Mouse (Mus musculus) neural tube, embryonic 13.5 days (tissue): ENCODE measurements at regions not wholly inside any gene's neighbourhood (a gene's known extent, or its start where the extent isn't known, plus 50 kb on each side); places are given as distances from the start of the nearest gene placed in this dataset.

Experiments
- ATAC-seq: fragments of 200-750 bp; cut with Nextera tagmentation; 2 replicates; pipeline ENCODE4 v1.8.0; 2017; ENCODE audit warnings: low read depth, mild to moderate bottlenecking, moderate TSS enrichment, moderate library complexity
- H3K27ac ChIP-seq: fragments of 300-500 bp; sonication (generic); replicated peaks from 2 replicates; pipeline ENCODE4 v1.5.1; 2015; ENCODE audit warnings: moderate library complexity, mild to moderate bottlenecking, inconsistent platforms
- H3K27me3 ChIP-seq: fragments of 300-500 bp; sonication (generic); 2 replicates; pipeline ENCODE4 v1.6.1; 2015; ENCODE audit warnings: mild to moderate bottlenecking, inconsistent platforms
- H3K36me3 ChIP-seq: fragments of 300-500 bp; sonication (generic); 2 replicates; pipeline ENCODE4 v1.6.1; 2015; ENCODE audit warnings: mild to moderate bottlenecking, inconsistent platforms
- H3K4me1 ChIP-seq: fragments of 300-500 bp; sonication (generic); replicated peaks from 2 replicates; pipeline ENCODE4 v1.6.1; 2015; ENCODE audit warnings: inconsistent platforms
- H3K4me2 ChIP-seq: fragments of 300-500 bp; sonication (generic); 2 replicates; pipeline ENCODE4 v1.6.1; 2015; ENCODE audit warnings: inconsistent platforms, mild to moderate bottlenecking, moderate library complexity
- H3K4me3 ChIP-seq: fragments of 300-500 bp; sonication (generic); 2 replicates; pipeline ENCODE4 v1.5.1; 2015; ENCODE audit warnings: mild to moderate bottlenecking, inconsistent platforms
- H3K9ac ChIP-seq: fragments of 300-500 bp; sonication (generic); 2 replicates; pipeline ENCODE4 v1.6.1; 2015; ENCODE audit warnings: moderate library complexity, mild to moderate bottlenecking, inconsistent platforms
- H3K9me3 ChIP-seq: fragments of 300-500 bp; sonication (generic); 2 replicates; pipeline ENCODE4 v1.6.1; 2016; ENCODE audit warnings: inconsistent platforms
- WGBS: fragments of 180-500 bp; shearing (Covaris S2); methylation state at CpG from one replicate; pipeline ENCODE4 v1.1.7; 2015; 5-methylcytosine and 5-hydroxymethylcytosine counted together

DNA sequence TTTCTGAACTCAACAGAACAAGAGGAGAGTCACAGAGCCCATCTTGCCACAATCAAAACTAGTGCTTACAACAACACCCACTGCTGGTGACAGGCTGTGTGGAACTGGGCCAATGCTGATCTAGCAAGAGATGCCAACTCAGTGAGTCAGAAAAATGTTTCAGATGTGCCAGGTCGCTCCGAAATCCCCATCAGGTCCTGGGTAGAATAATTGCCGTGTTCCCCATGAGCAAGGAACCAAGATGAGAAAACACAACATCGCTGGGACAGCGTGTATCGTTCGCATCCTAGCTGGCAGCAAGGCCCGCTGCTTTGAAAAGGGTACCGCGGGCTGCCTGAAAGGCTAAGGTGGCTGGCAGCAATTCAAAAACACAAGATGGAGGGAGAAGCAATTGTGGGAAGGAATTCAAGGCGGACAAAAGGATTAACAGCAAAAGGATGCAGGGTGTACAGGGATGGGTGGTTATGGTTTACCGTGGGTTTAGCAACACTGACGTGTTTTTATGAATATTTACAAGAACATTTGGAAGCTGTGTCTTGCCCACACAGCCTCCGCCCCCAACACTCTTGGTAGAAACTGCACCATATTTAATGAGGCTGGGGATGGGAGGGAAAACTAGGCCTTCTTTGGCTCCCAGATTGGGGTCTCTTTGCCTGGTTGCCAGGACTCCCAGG, 229.7 kb upstream of the G2e3 start:
- 80% methylated on average over 14 of the region's 14 CpGs for WGBS

DNA sequence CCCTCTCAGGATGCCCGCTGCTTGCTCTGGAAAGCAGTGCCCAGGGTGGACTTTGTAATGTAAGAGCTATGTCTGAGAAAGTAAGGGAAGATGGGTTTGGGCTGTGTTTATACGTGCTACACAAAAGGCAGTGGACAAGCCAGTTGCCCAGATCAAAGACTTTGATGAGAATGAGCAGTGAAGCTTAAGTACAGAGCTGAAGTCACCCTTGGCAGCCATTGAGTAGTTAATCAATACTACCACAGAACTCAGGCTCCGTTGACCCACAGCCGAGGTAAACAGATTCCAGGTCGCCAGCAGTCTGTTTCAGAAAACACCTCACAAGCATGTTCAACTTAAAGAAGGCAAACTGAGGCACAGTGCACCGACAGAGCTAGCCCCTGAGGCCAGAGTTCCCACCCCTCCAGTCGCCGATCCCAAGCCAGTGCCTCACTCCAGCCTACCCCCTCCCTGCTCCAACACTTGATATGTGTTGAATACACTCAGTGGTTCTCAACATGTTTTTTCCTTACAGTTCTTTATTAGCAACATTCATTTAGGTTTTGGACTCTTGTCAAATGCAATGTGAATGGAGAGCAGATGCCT, 230.3 kb upstream of the G2e3 start:
- Histone ChIP-seq H3K27me3 (no peaks in the 10 kb centered on the region), H3K9me3 (no peaks in the 10 kb centered on the region), H3K27ac (no peak overlapping the region), H3K4me3 (no peak overlapping the region), H3K4me1 (no peaks in the 10 kb centered on the region), H3K9ac (no peak overlapping the region), H3K36me3 (no peaks in the 10 kb centered on the region), H3K4me2 (no peak overlapping the region)
- ATAC-seq = peak; percentile 82
- 71% methylated on average over 8 of the region's 8 CpGs for WGBS

More for the DNA sequence above, 229.7 kb upstream of the G2e3 start:
- Histone ChIP-seq H3K4me1 (no peaks in the 10 kb centered on the region), H3K9me3 (no peaks in the 10 kb centered on the region), H3K4me3 (no peak overlapping the region), H3K27ac (0 out of 2 replicates have a peak overlapping the region, but pooled peaks have one; percentile 9), H3K36me3 (no peaks in the 10 kb centered on the region), H3K9ac (no peak overlapping the region), H3K4me2 (no peak overlapping the region), H3K27me3 (no peaks in the 10 kb centered on the region)
- peak; percentile 84 for ATAC-seq

DNA sequence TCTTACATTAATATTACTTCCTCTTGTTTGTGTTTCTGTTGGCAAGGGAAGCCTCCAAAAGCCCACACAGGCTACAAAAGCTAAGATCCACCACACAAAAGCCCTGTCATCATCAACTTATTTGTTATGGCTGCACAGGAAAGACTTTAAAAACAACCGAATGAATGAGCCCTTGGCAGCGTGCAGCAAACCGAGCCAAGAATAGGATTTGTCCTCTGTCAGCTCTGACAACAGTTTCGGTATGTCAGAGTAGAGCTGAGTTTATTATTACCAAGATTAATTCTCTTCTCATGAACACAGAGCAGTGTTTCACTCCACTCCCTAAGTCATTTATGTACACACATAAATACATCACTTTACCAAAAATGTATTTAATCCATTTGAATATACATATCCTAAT, 236.1 kb upstream of the G2e3 start:
- Histone ChIP-seq H3K4me2 (no peak overlapping the region), H3K27ac (no peak overlapping the region), H3K36me3 (no peaks in the 10 kb centered on the region), H3K4me3 (no peak overlapping the region), H3K9me3 (no peaks in the 10 kb centered on the region), H3K27me3 (no peaks in the 10 kb centered on the region), H3K9ac (no peak overlapping the region), H3K4me1 (no peaks in the 10 kb centered on the region)
- no peak for ATAC-seq
- WGBS = 62% methylated on average over 4 of the region's 4 CpGs

DNA sequence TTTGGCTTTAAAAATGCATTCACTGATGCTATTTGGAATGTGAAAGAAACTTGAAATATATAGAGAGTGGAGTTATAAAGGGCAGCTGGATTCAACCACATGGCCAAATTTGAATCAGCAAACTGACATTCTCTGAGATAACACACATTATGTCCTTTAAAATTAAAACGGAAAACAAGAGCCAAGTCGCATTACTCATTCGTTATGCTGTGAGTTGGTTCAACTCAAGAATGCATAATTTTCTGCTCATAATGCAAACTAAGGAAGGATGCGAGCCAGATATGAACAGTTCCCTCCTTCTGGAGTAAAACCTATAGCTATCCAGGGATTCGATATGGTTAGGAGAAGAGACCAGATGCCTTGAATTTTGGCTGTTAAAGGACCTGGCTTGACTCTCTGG, 239.8 kb upstream of the G2e3 start:
- ATAC-seq = no peak
- H3K9ac ChIP-seq = no peak overlapping the region
- no peak overlapping the region for H3K27ac ChIP-seq
- H3K4me3 ChIP-seq = no peak overlapping the region
- WGBS = 93% methylated on average over 5 of the region's 5 CpGs
- no peaks in the 10 kb centered on the region for H3K9me3 ChIP-seq
- H3K36me3 ChIP-seq = no peaks in the 10 kb centered on the region
- no peaks in the 10 kb centered on the region for H3K4me1 ChIP-seq
- H3K27me3 ChIP-seq = no peaks in the 10 kb centered on the region
- no peak overlapping the region for H3K4me2 ChIP-seq

DNA sequence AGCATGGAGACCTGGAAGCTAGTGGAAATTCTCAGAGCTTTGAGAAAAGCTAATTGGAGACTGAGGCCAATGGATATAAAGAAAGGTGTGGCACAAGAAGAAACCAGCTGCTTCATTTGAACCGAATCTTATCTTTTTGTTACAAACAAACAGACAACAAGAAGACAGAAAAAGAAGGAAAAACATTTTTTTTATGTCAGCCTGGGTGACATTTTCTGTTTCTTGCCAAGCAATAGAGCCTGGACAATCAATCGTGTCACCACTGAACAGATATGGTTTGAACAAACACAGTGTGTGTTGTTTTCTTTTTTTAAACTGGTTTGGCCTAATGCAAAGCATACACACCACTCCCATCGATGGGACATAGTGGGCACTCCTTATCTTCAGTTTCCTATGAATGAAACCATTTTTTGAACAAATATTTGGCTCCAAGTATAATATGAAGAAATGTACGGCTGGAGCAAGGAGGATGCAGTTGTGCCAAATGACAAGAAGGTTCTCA, 244.3 kb upstream of the G2e3 start:
- Histone ChIP-seq H3K4me3 (no peak overlapping the region), H3K9me3 (no peaks in the 10 kb centered on the region), H3K27me3 (no peaks in the 10 kb centered on the region), H3K4me2 (no peak overlapping the region), H3K36me3 (no peaks in the 10 kb centered on the region), H3K9ac (no peak overlapping the region), H3K4me1 (no peaks in the 10 kb centered on the region), H3K27ac (no peak overlapping the region)
- WGBS = 89% methylated on average over 4 of the region's 4 CpGs
- ATAC-seq = no peak

DNA sequence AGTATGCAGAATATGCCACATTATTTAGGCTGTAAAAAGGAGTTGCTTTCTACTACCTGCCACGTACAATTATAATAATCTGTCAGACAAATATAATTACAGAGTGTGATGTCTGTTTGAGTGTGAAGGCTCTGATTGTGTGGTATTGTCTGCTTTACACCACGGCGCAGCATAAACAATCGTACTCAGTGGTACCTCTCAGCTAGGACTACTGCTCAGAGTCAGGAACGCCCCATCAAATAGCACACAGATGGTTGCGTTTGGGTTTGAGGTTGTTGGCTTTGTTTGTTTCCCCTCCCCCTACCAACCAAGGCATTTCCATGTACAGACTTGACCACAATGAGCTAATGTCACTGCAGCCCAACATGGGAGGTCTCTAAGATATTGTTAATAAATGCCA, 246.2 kb upstream of the G2e3 start:
- no peak overlapping the region for H3K4me2 ChIP-seq
- H3K4me1 ChIP-seq = no peaks in the 10 kb centered on the region
- H3K36me3 ChIP-seq = no peaks in the 10 kb centered on the region
- H3K4me3 ChIP-seq = no peak overlapping the region
- H3K27me3 ChIP-seq = no peaks in the 10 kb centered on the region
- 75% methylated on average over 6 of the region's 6 CpGs for WGBS
- no peak for ATAC-seq
- no peak overlapping the region for H3K9ac ChIP-seq
- H3K9me3 ChIP-seq = no peaks in the 10 kb centered on the region
- no peak overlapping the region for H3K27ac ChIP-seq

DNA sequence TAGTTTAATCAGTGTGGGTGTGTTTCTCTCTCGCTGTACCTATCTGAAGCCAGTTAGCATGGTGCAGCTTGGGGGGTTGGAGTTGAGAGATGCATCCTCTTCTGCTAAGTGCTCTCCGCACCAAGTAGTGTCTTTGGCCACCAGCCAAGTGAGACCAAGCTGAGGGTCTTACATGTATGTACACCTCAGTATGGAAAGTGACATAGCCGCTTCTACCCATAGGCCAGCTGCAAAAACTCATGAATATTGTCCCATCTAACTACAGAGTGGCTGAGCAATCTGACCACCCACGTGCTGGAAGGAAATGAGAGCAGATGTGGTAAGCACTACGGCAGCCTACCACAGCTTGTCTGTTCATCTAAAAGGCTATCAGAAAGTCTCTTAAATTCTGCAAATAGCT, 247.0 kb upstream of the G2e3 start:
- no peak overlapping the region for H3K9ac ChIP-seq
- no peak overlapping the region for H3K27ac ChIP-seq
- H3K4me3 ChIP-seq = no peak overlapping the region
- H3K9me3 ChIP-seq = no peaks in the 10 kb centered on the region
- no peaks in the 10 kb centered on the region for H3K27me3 ChIP-seq
- H3K36me3 ChIP-seq = no peaks in the 10 kb centered on the region
- no peak overlapping the region for H3K4me2 ChIP-seq
- ATAC-seq = no peak
- no peaks in the 10 kb centered on the region for H3K4me1 ChIP-seq
- WGBS = 84% methylated on average over 5 of the region's 5 CpGs

DNA sequence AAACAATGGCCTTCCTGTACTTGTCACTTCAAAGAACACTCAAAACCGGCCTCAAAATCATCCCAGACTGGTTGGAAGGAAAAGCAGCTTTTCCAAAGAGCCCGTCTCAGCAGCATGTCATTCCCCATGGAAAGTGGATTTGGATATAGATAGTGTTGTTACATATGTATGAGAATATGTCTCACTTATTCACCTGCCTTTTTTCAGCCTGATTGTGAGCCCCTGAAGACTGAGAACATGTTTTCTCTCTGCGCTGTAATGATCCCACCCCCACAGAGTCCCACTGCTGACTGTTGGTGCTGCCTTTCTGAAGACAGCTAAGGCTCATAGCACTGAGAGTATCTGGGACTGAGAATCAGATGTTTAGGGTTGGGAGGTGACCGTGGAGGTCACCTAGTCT, 251.9 kb upstream of the G2e3 start:
- WGBS = 76% methylated on average over 4 of the region's 4 CpGs
- H3K9me3 ChIP-seq = no peaks in the 10 kb centered on the region
- H3K4me1 ChIP-seq = no peaks in the 10 kb centered on the region
- H3K27me3 ChIP-seq = no peaks in the 10 kb centered on the region
- no peak for ATAC-seq
- H3K27ac ChIP-seq = no peak overlapping the region
- H3K36me3 ChIP-seq = no peaks in the 10 kb centered on the region
- no peak overlapping the region for H3K4me3 ChIP-seq
- no peak overlapping the region for H3K9ac ChIP-seq
- no peak overlapping the region for H3K4me2 ChIP-seq

DNA sequence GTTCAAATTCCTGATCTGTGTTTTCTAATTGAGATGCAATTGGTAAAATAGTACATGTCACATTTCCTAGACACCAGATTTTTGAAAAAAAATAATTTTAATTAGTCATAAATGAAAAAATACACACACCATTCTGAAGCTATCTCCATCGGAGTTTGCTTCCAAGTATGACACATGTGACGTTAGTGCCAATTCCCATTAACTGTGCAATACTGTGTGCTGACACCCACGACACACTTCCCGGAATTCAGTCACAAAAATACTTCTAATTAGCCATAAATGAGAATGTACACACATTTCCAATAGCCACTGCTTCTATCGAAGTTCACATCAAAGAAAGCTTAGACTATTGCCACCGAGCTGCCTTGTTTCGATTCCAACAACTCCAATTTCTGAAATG, 258.5 kb upstream of the G2e3 start:
- Histone ChIP-seq H3K27ac (no peak overlapping the region), H3K36me3 (no peaks in the 10 kb centered on the region), H3K27me3 (no peaks in the 10 kb centered on the region), H3K4me1 (no peaks in the 10 kb centered on the region), H3K9me3 (no peaks in the 10 kb centered on the region), H3K4me3 (no peak overlapping the region), H3K4me2 (no peak overlapping the region), H3K9ac (no peak overlapping the region)
- no peak for ATAC-seq
- 90% methylated on average over 7 of the region's 7 CpGs for WGBS

DNA sequence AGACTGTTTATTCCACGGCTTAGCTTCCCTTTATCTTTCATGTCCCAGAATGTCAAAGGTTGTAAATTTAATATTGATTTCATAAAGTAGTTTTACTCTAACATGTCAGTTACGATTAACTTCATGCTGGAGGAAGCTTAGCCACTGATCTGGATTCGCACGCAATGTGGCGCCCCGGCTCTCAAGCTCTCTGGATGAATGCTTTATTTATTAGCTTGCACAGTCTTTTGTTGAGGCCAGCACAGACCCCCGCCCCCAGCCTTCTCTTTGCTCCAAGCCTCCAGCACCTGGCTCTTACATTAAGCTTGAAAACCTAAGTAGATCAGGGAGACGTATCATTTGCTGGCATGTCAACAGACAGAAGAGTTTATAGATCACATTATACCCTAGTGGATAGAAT, 266.1 kb upstream of the G2e3 start:
- no peaks in the 10 kb centered on the region for H3K36me3 ChIP-seq
- H3K4me3 ChIP-seq = no peak overlapping the region
- no peak overlapping the region for H3K9ac ChIP-seq
- no peaks in the 10 kb centered on the region for H3K9me3 ChIP-seq
- H3K27ac ChIP-seq = no peak overlapping the region
- H3K4me2 ChIP-seq = no peak overlapping the region
- ATAC-seq = peak; percentile 53
- peaks cover 5% of the 10 kb centered on the region; the same call in 1 of the 2 replicates for H3K4me1 ChIP-seq
- no peaks in the 10 kb centered on the region for H3K27me3 ChIP-seq
- WGBS = 35% methylated on average over 8 of the region's 8 CpGs

DNA sequence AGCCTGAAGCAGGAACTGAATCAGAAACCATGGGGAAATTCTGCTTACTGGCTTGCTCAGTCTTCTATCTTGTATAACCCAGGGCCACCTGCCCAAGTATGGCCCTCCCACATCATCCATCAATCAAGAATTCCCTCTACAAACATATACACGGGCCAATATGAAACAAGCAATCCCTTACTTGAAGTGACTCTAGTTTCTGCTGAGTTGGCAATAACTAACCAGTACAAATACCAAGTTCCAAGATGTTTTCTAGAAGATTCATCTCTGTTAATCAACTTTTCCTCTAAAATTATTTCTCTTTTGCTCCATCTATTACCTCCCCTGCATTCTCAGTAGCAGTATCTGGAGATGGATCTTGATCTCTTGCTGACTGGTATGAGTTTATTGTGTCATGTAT, 274.4 kb upstream of the G2e3 start:
- no peaks in the 10 kb centered on the region for H3K36me3 ChIP-seq
- no peaks in the 10 kb centered on the region for H3K4me1 ChIP-seq
- no peak overlapping the region for H3K4me3 ChIP-seq
- no peak overlapping the region for H3K27ac ChIP-seq
- no peak overlapping the region for H3K9ac ChIP-seq
- H3K27me3 ChIP-seq = no peaks in the 10 kb centered on the region
- no peaks in the 10 kb centered on the region for H3K9me3 ChIP-seq
- no peak overlapping the region for H3K4me2 ChIP-seq
- 82% methylated on average over 1 of the region's 1 CpGs for WGBS
- ATAC-seq = no peak

DNA sequence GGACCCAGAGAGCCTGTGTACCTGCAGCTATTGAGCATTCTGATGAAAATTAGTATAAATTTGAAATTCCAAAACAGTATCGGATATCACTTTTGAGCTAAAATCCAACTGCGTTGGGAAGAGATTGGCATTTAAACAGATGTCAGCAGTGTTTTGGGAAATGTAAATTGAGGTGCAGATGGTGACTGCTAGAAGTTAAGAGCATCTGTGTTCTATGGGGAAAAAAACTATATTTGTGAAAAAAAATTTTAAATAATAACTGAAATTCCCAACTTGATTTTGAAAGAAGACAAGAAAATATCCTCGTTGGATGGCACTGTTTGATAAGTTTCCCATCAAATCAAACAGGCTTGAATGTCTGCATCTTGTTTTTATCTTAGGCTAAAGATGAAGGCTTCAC, 286.9 kb upstream of the G2e3 start:
- Histone ChIP-seq H3K4me2 (no peak overlapping the region), H3K27me3 (no peaks in the 10 kb centered on the region), H3K9me3 (no peaks in the 10 kb centered on the region), H3K36me3 (no peaks in the 10 kb centered on the region), H3K4me1 (no peaks in the 10 kb centered on the region), H3K9ac (no peak overlapping the region), H3K27ac (no peak overlapping the region), H3K4me3 (no peak overlapping the region)
- WGBS = 88% methylated on average over 3 of the region's 3 CpGs
- ATAC-seq = no peak

DNA sequence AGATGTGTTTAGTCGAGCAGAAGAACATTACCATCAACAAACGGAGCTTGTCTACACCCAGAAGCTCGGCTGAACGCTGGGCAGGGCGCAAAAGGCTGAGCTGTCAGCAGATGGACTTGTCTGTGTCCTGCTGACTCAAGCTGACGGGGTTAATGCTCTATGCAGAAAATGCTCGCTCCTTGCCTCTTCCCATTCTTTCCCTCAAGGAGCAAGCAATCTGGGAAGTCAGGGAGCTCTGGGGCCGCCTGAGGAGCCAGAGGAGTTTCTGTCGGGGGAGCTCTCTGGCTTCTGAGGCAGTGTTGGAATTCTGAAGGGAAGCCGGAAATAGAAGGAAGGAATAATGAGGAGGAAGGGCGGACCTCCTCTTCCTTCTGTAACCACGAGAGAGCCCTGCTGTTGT, 289.3 kb upstream of the G2e3 start:
- Histone ChIP-seq H3K36me3 (no peaks in the 10 kb centered on the region), H3K27me3 (no peaks in the 10 kb centered on the region), H3K4me1 (no peaks in the 10 kb centered on the region), H3K9ac (no peak overlapping the region), H3K9me3 (no peaks in the 10 kb centered on the region), H3K4me2 (peak overlapping the region; percentile 25), H3K27ac (no peak overlapping the region), H3K4me3 (no peak overlapping the region)
- 42% methylated on average over 12 of the region's 12 CpGs for WGBS
- no peak for ATAC-seq
